ENCODE assay signal across 11 mouse cellular contexts in genomic region chr9:71880629-71881028, GRCm38 (mm10).
A peak's percentile ranks its signal among the peaks of the same experiment; 100 is the strongest.
DNase-seq lines count a peak whose midpoint lies in the region; ATAC-seq and TF ChIP-seq lines count a peak whose summit lies in the region.
"Had no signal": no experiment of that assay in that cellular context is flagged by ENCODE, and none has a peak within 500 bp of the region (broad histone marks: within the 10 kb centered on the region; RNA-seq: fewer than 3 reads in every experiment).

No protein-coding gene starts in this region.

- no peak for DNase-seq in kidney, adult 11 months
- peak; percentile 53 for DNase-seq in embryonic facial prominence, embryonic 14.5 days (ENCODE audit: low spot score)
- DNase-seq in limb, embryonic 14.5 days (ENCODE audit: low spot score) = peak; percentile 27
- peak; percentile 52 for DNase-seq in neural tube, embryonic 11.5 days (ENCODE audit: low spot score)
- no peak for DNase-seq in testis, postnatal 10 days (ENCODE audit: low spot score)
- DNase-seq in adrenal gland, adult (ENCODE audit: inconsistent age in 2 of 2, low spot score in 1 of 2) = no peak
- DNase-seq in gastrocnemius, adult 18-20 months (ENCODE audit: low spot score) = no peak

- no peak overlapping the region for H3K27ac ChIP-seq in kidney, embryonic 16.5 days (ENCODE audit: low read length)
- H3K27ac ChIP-seq in embryonic facial prominence, embryonic 14.5 days (replicated peaks; ENCODE audit: low read depth, low read length) = 0 out of 2 replicates have a peak overlapping the region, but pooled peaks have one; percentile 25
- H3K27ac ChIP-seq in limb, embryonic 14.5 days (replicated peaks; ENCODE audit: low read depth, low read length) = no peak overlapping the region
- peak overlapping the region; percentile 14; the same call in 1 of the 2 replicates for H3K27ac ChIP-seq in neural tube, embryonic 11.5 days (ENCODE audit: low read depth, low read length)
- H3K27ac ChIP-seq: limb, embryonic 12.5 days had no signal

- no peak overlapping the region for H3K9ac ChIP-seq in kidney, embryonic 16.5 days (replicated peaks; ENCODE audit: low read length)
- H3K9ac ChIP-seq in embryonic facial prominence, embryonic 14.5 days (ENCODE audit: low read depth, low read length) = no peak overlapping the region
- no peak overlapping the region for H3K9ac ChIP-seq in limb, embryonic 14.5 days (ENCODE audit: low read depth, low read length, severe bottlenecking)
- no peak overlapping the region for H3K9ac ChIP-seq in neural tube, embryonic 11.5 days (ENCODE audit: low read length)
- H3K9ac ChIP-seq: heart, embryonic 15.5 days; limb, embryonic 12.5 days had no signal

- no peaks in the 10 kb centered on the region for H3K9me3 ChIP-seq in kidney, embryonic 16.5 days (ENCODE audit: low read length)
- peaks cover 5% of the 10 kb centered on the region; the same call in 1 of the 2 replicates for H3K9me3 ChIP-seq in embryonic facial prominence, embryonic 14.5 days (ENCODE audit: control insufficient read depth, low read length)
- H3K9me3 ChIP-seq in limb, embryonic 14.5 days (ENCODE audit: control insufficient read depth, low read length) = 0 out of 2 replicates have a peak, but pooled peaks cover 2% of the 10 kb centered on the region
- H3K9me3 ChIP-seq in neural tube, embryonic 11.5 days (ENCODE audit: control insufficient read depth, low read length) = no peaks in the 10 kb centered on the region
- H3K9me3 ChIP-seq: heart, embryonic 15.5 days; limb, embryonic 12.5 days had no signal

- H3K4me1 ChIP-seq in kidney, embryonic 16.5 days (ENCODE audit: insufficient read depth, low read length) = peaks cover 17% of the 10 kb centered on the region; the same call in 1 of the 2 replicates
- peaks cover 17% of the 10 kb centered on the region for H3K4me1 ChIP-seq in embryonic facial prominence, embryonic 14.5 days (ENCODE audit: control insufficient read depth, insufficient read depth, low read length)
- no peaks in the 10 kb centered on the region for H3K4me1 ChIP-seq in limb, embryonic 14.5 days (ENCODE audit: control insufficient read depth, insufficient read depth, low read length)
- peaks cover 21% of the 10 kb centered on the region; the same call in 1 of the 2 replicates for H3K4me1 ChIP-seq in neural tube, embryonic 11.5 days (ENCODE audit: control insufficient read depth, insufficient read depth, low read length)
- H3K4me1 ChIP-seq: heart, embryonic 15.5 days had no signal

- H3K4me2 ChIP-seq in kidney, embryonic 16.5 days (replicated peaks; ENCODE audit: low read depth, low read length) = no peak overlapping the region
- no peak overlapping the region for H3K4me2 ChIP-seq in embryonic facial prominence, embryonic 14.5 days (ENCODE audit: low read depth, low read length)
- no peak overlapping the region for H3K4me2 ChIP-seq in limb, embryonic 14.5 days (replicated peaks; ENCODE audit: low read depth, low read length, severe bottlenecking)
- no peak overlapping the region for H3K4me2 ChIP-seq in neural tube, embryonic 11.5 days (ENCODE audit: low read depth)
- H3K4me2 ChIP-seq: heart, embryonic 15.5 days; limb, embryonic 12.5 days had no signal

- no peak for TF ChIP-seq POLR2A in limb, embryonic 14.5 days (IDR thresholded peaks at IDR 0.05; ENCODE audit: borderline replicate concordance, extremely low read depth, insufficient read depth, insufficient read length)

- H3K36me3 ChIP-seq in kidney, embryonic 16.5 days (ENCODE audit: insufficient read depth, low read length) = peaks cover 19% of the 10 kb centered on the region
- peaks cover 71% of the 10 kb centered on the region for H3K36me3 ChIP-seq in embryonic facial prominence, embryonic 14.5 days (ENCODE audit: control insufficient read depth, insufficient read depth, low read length)
- peaks cover 54% of the 10 kb centered on the region for H3K36me3 ChIP-seq in limb, embryonic 14.5 days (ENCODE audit: control insufficient read depth, insufficient read depth, low read length)
- H3K36me3 ChIP-seq in neural tube, embryonic 11.5 days (ENCODE audit: control insufficient read depth, insufficient read depth, low read length) = peaks cover 6% of the 10 kb centered on the region; the same call in 1 of the 2 replicates

- no peak overlapping the region for H3K4me3 ChIP-seq in kidney, embryonic 16.5 days (ENCODE audit: low read length)
- H3K4me3 ChIP-seq in embryonic facial prominence, embryonic 14.5 days (ENCODE audit: low read depth, low read length) = no peak overlapping the region
- no peak overlapping the region for H3K4me3 ChIP-seq in limb, embryonic 14.5 days (replicated peaks; ENCODE audit: low read length)
- H3K4me3 ChIP-seq in neural tube, embryonic 11.5 days (ENCODE audit: low read depth, low read length) = no peak overlapping the region
- H3K4me3 ChIP-seq: erythroblast, embryonic 14.5 days; heart, embryonic 15.5 days; limb, embryonic 12.5 days had no signal

- no peaks in the 10 kb centered on the region for H3K27me3 ChIP-seq in kidney, embryonic 16.5 days (ENCODE audit: insufficient read depth, low read length)
- H3K27me3 ChIP-seq in embryonic facial prominence, embryonic 14.5 days (replicated peaks; ENCODE audit: control insufficient read depth, insufficient read depth, low read length) = no peaks in the 10 kb centered on the region
- H3K27me3 ChIP-seq in limb, embryonic 14.5 days (ENCODE audit: control insufficient read depth, insufficient read depth, low read length) = no peaks in the 10 kb centered on the region
- no peaks in the 10 kb centered on the region for H3K27me3 ChIP-seq in neural tube, embryonic 11.5 days (ENCODE audit: control insufficient read depth, insufficient read depth, low read length)
- H3K27me3 ChIP-seq: heart, embryonic 15.5 days; limb, embryonic 12.5 days had no signal

- ATAC-seq in kidney, embryonic 16.5 days (ENCODE audit: low FRiP score, low TSS enrichment) = peak; percentile 73; the same call in 1 of the 2 replicates
- no peak for ATAC-seq in embryonic facial prominence, embryonic 14.5 days (ENCODE audit: low read depth)
- ATAC-seq in limb, embryonic 14.5 days (ENCODE audit: low FRiP score, low read depth) = no peak
- peak; percentile 46; the same call in 1 of the 2 replicates for ATAC-seq in neural tube, embryonic 11.5 days (ENCODE audit: insufficient read depth, low FRiP score, low TSS enrichment)

- 10% methylated on average over 1 of the region's 1 CpGs for WGBS in kidney, embryonic 16.5 days
- 12% methylated on average over 1 of the region's 1 CpGs for WGBS in embryonic facial prominence, embryonic 14.5 days
- WGBS in limb, embryonic 14.5 days = 7% methylated on average over 1 of the region's 1 CpGs
- WGBS in neural tube, embryonic 11.5 days = 0% methylated on average over 1 of the region's 1 CpGs

Comparison
In these comparisons a context has a peak if more than half of its experiments do, and no peak if none do; other contexts are left out.
1. ATAC-seq: peak in kidney, embryonic 16.5 days (single experiment) and neural tube, embryonic 11.5 days (single experiment); none in embryonic facial prominence, embryonic 14.5 days (single experiment) and limb, embryonic 14.5 days (single experiment).
2. H3K27ac ChIP-seq: peak in embryonic facial prominence, embryonic 14.5 days (single experiment) and neural tube, embryonic 11.5 days (single experiment); none in kidney, embryonic 16.5 days (single experiment) and limb, embryonic 14.5 days (single experiment).
3. DNase-seq: peak in embryonic facial prominence, embryonic 14.5 days (single experiment), limb, embryonic 14.5 days (single experiment) and neural tube, embryonic 11.5 days (single experiment); none in kidney, adult 11 months (single experiment), testis, postnatal 10 days (single experiment), adrenal gland, adult (0 of 2) and gastrocnemius, adult 18-20 months (single experiment).